In genomic region chr15:25622200-25622866, GRCm38 (mm10) we compare ENCODE assay signal across 8 mouse cellular contexts. TPM values are rescaled to one million over a fixed set of nuclear protein-coding genes. Genes with fewer than 3 reads are reported as not detected.
A peak's percentile ranks its signal among the peaks of the same experiment; 100 is the strongest.
DNase-seq lines count a peak whose midpoint lies in the region; ATAC-seq lines count a peak whose summit lies in the region.

Gene Myo10 (plus strand): TSS chr15:25622525.

- H3K9me3 ChIP-seq in heart, embryonic 12.5 days (replicated peaks), result no peaks in the 10 kb centered on the region
- no peaks in the 10 kb centered on the region for H3K9me3 ChIP-seq in kidney, embryonic 16.5 days (ENCODE audit: low read length)

- peak within 1 kb of the TSS; percentile 49; the same call in 1 of the 2 replicates for H3K27ac ChIP-seq in heart, embryonic 12.5 days (ENCODE audit: poor library complexity, severe bottlenecking)
- H3K27ac ChIP-seq in kidney, embryonic 16.5 days (ENCODE audit: low read length), result peak within 1 kb of the TSS; percentile 98

- peaks cover 22% of the 10 kb centered on the region for H3K4me1 ChIP-seq in heart, embryonic 12.5 days (replicated peaks)
- H3K4me1 ChIP-seq in kidney, embryonic 16.5 days (ENCODE audit: insufficient read depth, low read length), result peaks cover 41% of the 10 kb centered on the region

- H3K36me3 ChIP-seq in heart, embryonic 12.5 days, result no peaks in the 10 kb centered on the region
- no peaks in the 10 kb centered on the region for H3K36me3 ChIP-seq in kidney, embryonic 16.5 days (ENCODE audit: insufficient read depth, low read length)

- peak; percentile 100 for DNase-seq in B cell, adult 2 months
- peak; percentile 81 for DNase-seq in c-Kit-negative CD71-positive TER-119-positive erythroid progenitor cells, embryonic 14.5 days (ENCODE audit: low read depth, low spot score)
- DNase-seq in fat pad, adult 2 months (ENCODE audit: extremely low read depth, low read depth, low spot score), result peak; percentile 88
- peak; percentile 100 for DNase-seq in liver
- peak; percentile 93 to 95 for DNase-seq in monocyte, adult 2 months (ENCODE audit: low read depth in 1 of 2, low spot score in 2 of 2)
- DNase-seq in spleen, postnatal 14 days (ENCODE audit: low spot score in 2 of 2), result peak; percentile 100

- peak within 1 kb of the TSS; percentile 89 for H3K4me2 ChIP-seq in heart, embryonic 12.5 days
- peak within 1 kb of the TSS; percentile 67 for H3K4me2 ChIP-seq in kidney, embryonic 16.5 days (replicated peaks; ENCODE audit: low read depth, low read length)

- peak within 1 kb of the TSS; percentile 83 for H3K9ac ChIP-seq in heart, embryonic 12.5 days
- peak within 1 kb of the TSS; percentile 92 for H3K9ac ChIP-seq in kidney, embryonic 16.5 days (replicated peaks; ENCODE audit: low read length)

- peak; percentile 95 for ATAC-seq in heart, embryonic 12.5 days (ENCODE audit: insufficient number of reproducible peaks, low FRiP score)
- peak; percentile 94 for ATAC-seq in kidney, embryonic 16.5 days (ENCODE audit: low FRiP score, low TSS enrichment)

- WGBS in heart, embryonic 12.5 days, result under 1% methylated on average over 53 of the region's 53 CpGs
- under 1% methylated on average over 52 of the region's 53 CpGs for WGBS in kidney, embryonic 16.5 days

- peak within 1 kb of the TSS; percentile 80 for H3K4me3 ChIP-seq in heart, embryonic 12.5 days
- peak within 1 kb of the TSS; percentile 94 for H3K4me3 ChIP-seq in kidney, embryonic 16.5 days (ENCODE audit: low read length)

- no peaks in the 10 kb centered on the region for H3K27me3 ChIP-seq in heart, embryonic 12.5 days (replicated peaks)
- no peaks in the 10 kb centered on the region for H3K27me3 ChIP-seq in kidney, embryonic 16.5 days (ENCODE audit: insufficient read depth, low read length)

RNA-seq across cellular contexts. Expression of gene Myo10, which starts in this region (rescaled TPM):
- 14.3 and 19.7 TPM in 2 replicates for polyA plus RNA-seq in heart, embryonic 12.5 days (2016; fragmentation: Nextera tagmentation; extraction: Ambion mirVana)
- polyA plus RNA-seq in kidney, embryonic 16.5 days (2015; fragmentation: Nextera tagmentation; extraction: Ambion mirVana), result 33.2 and 37.7 TPM in 2 replicates

Comparison
In these comparisons a context has a peak if more than half of its experiments do, and no peak if none do; other contexts are left out.
1. Peak in every context shown above with its lines: DNase-seq, ATAC-seq, H3K4me3 ChIP-seq and H3K27ac ChIP-seq.